Mouse (Mus musculus) T-helper 17 cell (primary cell): ENCODE data around the gene Ssc5d.

Source experiments
- in situ Hi-C, 2 experiments: fragments of 300-600 bp; cut with MboI, MseI; formaldehyde crosslinking; loops; 1 replicate in 1 of 2; 2 replicates in 1 of 2; pipeline ENCODE4 v1.15.1; 2025; ENCODE audit warnings: high pct_unique_total_duplicates in 2 of 2

Gene Ssc5d

GRCm38 (mm10) chr7:4943223-4943815, 17.7 kb downstream of the Ssc5d start:
- in situ Hi-C loops = loop anchor here (5.0 kb wide), 1 partner anchor 109 kb away; the partner anchor contains the start of gene Zfp580 (in 2 of the 2)

DNA sequence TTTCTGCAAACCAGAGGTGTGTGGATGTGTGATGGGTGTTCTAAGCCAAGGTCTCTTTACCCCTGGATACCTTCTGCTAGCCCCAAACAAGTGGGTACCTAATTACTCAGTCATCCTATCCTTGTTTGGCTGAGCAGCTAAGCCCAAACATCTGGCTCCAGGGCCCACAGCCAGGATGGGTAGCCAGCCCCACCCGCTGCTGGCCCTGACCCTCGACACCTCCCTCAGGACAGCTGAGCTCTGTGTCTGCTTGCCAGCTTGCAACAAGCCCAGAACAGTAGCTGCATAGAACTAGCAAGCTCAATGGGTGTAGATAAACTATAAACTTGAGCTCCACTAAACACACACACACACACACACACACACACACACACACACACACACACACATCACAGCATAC, 22.3 kb downstream of the Ssc5d start:
- in situ Hi-C loops = no loop called here

GRCm38 (mm10) chr7:4948386-4948785, 22.8 kb downstream of the Ssc5d start:
- in situ Hi-C loops = no loop called here

DNA sequence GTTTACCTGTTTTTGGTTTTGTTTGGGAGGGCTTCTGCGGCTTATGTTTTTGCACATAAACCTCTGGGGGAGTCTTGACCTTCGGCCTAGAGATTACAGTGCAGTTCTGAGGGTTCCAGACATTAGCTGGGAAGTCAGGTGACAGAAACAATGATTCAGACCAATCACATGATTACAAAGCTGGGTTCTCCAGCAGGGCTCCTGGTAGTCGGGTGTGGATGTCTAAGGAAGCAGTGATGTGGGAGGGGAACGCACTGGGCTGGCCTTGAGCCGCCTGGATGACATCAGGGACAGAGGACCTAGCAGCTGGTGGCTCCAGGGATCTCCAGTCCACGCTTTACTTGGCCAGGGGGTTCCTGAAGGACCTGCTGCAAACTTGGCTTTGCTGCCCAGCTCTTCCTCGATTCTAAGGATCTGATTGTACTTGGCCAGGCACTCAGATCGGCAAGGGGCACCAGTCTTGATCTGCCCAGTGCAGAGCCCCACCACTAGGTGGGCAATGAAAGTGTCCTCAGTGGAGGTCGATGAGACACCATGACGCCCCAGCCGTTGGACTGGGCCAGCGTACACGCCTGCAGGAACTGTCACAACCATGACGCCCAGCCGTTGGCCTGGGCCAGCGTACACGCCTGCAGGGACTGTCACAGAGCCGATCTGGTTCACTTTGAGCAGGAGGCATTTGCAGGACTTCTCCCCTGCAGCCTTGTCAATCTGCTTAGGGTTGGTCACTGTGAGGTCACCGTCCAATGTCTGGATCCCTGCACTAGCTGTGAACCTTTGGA, 25.2 kb downstream of the Ssc5d start:
- in situ Hi-C loops = no loop called here

- in situ Hi-C loops = no loop called here
Measured at GRCm38 (mm10) chr7:4953815-4954445, 28.3 kb downstream of the Ssc5d start.

- in situ Hi-C loops = no loop called here
Measured at GRCm38 (mm10) chr7:4957361-4957760, 31.8 kb downstream of the Ssc5d start.

DNA sequence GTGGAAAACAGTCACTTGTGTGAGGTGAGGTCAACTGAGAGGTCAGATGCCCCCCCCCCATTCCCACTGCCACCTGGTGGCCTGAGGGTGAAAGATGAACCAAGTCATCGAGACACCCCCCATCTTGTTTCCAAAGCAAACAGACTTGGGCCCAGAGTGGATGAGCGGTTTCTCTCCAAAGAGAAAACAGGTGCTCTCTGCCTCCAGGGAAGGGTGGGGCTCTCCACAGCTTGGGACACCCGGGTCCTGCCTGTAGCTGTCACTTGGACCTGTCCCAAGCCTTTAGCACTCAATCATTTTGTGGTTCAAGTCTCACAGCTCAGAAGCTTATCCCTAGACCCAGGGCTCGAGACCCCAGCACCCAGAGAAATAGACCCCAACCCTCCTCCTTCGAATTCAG, 37.9 kb downstream of the Ssc5d start:
- in situ Hi-C loops = no loop called here

DNA sequence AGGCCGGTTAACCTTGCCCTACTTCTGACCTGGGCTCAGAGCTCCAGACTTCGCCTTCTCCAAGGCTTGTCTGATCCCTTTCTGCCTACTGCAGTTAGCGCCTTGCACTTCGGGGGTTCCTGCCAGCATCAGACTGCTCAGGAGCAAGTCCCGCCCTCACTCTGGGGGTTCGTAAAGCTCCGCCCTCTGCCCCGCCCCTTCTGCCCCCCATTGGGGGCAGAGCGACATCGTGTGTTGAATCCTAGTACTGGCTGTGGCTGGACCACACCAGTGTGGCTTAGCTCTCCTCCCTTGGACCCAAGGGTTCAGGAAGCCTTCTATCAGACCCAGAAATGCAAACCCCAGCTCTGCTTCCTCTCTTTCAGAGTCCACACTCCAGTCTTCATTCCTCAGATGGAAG, 38.7 kb downstream of the Ssc5d start, which contains the start of gene Sbk2:
Gene Sbk2, minus strand, starts transcription at position 135 of the 400 bp plus-strand sequence.
- in situ Hi-C loops = no loop called here

GRCm38 (mm10) chr7:4964988-4965387, 39.4 kb downstream of the Ssc5d start:
- in situ Hi-C loops = no loop called here

GRCm38 (mm10) chr7:4971068-4971467, 45.5 kb downstream of the Ssc5d start, which contains the start of gene Sbk3:
Sbk3 (minus strand) TSS chr7:4971168.
- in situ Hi-C loops = no loop called here

GRCm38 (mm10) chr7:4971710-4972109, 46.1 kb downstream of the Ssc5d start:
- in situ Hi-C loops = no loop called here

DNA sequence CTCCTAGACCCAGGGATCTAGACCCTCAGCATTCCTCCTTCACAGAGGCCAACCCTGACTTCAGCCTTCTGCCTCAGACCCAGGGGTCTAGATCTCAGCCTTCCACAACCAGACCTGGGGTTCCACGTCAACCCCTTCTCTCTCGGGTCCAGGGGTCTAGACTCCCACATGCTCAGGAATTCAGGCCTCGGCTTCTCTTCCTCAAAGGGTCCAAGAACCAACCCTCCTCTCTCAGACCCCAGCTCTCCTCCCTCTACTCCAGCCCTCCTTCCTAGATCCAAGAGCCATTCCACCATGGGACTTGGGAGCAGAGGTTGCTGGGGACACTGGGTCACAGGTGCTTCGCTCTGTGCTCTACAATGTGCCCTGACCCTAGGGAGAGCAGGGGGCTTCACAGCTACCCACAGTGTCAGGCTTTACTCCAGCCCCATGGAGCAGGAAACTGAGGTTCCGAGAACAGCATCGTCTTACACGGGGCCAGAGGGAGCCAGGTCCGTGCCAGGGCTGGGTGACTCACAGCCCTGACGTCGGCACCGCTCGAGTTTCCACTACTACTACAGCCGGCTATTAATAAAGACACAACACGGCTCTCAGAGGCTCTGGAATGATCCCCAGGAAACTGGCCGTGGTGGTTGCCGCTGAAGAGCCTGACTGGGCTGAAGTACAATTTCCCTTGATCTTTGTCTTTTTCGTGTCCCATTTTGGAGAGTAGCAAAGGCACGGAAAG, 46.9 kb downstream of the Ssc5d start:
- in situ Hi-C loops = no loop called here

DNA sequence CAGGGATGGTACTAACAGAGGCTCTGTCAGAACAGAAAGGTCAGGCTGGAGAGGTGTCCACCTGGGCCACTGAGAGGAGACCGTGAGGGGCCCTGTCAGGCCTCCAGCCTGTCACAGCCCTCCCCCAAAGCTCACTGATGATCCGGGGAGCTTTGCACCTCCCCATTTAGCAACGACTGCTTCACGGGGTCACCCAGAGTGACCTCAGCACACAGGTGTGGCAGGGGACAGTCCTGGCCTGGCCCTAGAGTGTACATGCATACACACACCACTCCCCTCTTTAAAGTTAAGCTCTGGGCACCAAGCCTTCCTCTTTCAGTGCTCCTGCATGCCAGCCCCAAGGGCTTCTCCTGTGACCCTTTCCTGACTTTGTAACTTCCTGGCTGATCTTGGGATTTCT, 49.9 kb downstream of the Ssc5d start:
- in situ Hi-C loops = no loop called here

GRCm38 (mm10) chr7:4976832-4977231, 51.2 kb downstream of the Ssc5d start:
- in situ Hi-C loops = no loop called here

- in situ Hi-C loops = no loop called here
Measured at GRCm38 (mm10) chr7:4988250-4988649, 62.7 kb downstream of the Ssc5d start.

- in situ Hi-C loops = no loop called here
Measured at GRCm38 (mm10) chr7:4993347-4993998, 67.9 kb downstream of the Ssc5d start.

GRCm38 (mm10) chr7:4993999-4994788, 68.6 kb downstream of the Ssc5d start:
- in situ Hi-C loops = no loop called here
